Mouse (Mus musculus): ENCODE results near the gene Gm1604a.
"Not testable (repeated sequence)": the region's sequence is repeated elsewhere in the genome, so short reads cannot be mapped to it uniquely, and the experiment has no call there.

DNA sequence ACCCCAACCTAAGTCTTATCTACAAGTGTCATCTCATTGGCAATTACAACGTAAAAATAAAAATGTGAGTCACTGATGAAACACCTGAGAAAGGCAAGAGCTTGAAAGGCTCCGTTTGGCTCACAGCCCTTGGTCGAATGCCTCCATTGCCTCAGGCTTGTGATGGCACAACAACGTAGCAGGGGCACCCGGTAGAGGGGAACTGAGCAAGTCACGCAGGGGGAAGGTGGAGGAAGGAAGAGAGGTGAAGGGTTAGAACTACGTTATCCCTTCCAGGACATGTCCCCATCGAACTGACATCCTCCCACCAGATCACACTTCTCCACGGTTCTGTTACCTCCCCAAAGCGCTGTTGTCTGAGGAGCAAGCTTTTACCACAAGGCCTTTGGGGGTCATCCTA lies 101.1 kb downstream of the Gm1604a start:
- TF ChIP-seq POLR2A (IDR thresholded peaks at IDR 0.05; ENCODE audit: insufficient read depth, low read depth, low read length); CTCF (IDR thresholded peaks at IDR 0.05): not testable (repeated sequence)

All from heart, adult 2 months (tissue).